Mouse (Mus musculus) T-helper 1 cell (primary cell): ENCODE data around the gene Elovl6.

Experiments
- in situ Hi-C: fragments of 300-600 bp; cut with MboI, MseI; formaldehyde crosslinking; loops from one replicate; pipeline ENCODE4 v1.15.1; 2025; ENCODE audit warnings: high pct_unique_total_duplicates

Gene Elovl6

DNA sequence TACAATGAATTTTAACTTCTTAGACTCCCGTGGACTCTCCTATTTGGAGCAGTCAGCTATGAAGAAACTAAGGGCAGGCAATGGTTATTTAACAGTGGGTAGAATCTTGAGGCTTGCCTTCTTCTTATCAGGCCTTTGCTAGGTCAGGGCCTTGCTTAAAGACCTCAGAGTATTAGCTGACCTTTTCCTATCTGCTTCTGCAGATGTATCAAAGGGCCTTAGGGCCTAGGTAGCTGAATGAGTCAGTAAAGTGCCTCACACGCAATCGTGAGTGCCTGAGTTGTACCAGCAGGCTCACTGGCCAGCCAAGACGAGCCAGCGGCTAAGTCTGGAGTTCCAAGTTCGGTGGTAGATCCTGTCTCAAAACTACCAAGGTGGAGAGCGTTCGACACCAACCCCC is 33.3 kb downstream of the Elovl6 start:
- in situ Hi-C loops: no loop called here

DNA sequence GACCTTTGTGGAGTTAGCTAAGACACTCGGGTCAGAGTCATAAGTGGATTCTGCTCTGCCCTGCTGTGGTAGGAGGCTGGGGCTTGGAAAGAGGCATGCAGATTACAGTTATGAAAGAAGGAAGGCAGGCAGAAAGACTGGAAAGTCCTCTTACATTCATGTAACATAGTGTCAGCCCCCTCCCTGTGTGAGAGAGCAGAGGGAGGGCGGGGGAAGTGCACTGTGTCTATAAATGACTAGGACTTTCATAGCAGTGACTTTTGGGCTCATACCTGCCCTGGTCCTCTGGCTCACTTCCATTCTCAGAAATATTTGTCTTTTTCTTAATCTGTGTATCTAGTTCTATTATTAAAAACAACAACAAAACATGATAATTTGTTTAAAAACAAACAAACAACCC is 33.9 kb downstream of the Elovl6 start:
- in situ Hi-C loops: no loop called here

DNA sequence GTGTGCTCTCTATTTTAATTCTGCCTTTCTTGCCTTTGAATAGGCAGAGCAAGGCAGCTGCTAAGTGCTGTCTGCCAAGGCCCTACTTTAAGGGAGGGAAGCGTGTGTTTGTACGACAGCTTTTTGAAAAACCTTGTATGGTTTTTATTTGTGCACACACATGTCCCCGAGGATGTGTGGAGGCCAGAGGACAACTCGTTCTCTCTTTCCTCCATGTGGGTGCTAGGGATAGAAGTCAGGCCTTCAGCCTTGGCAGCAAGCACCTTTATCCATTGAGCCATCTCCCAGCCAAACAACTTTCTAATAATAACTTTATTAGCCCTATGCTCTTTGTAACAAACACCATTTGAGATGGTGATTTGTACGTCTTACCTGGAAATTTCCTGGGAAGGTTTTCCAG is 34.7 kb downstream of the Elovl6 start:
- in situ Hi-C loops: no loop called here

DNA sequence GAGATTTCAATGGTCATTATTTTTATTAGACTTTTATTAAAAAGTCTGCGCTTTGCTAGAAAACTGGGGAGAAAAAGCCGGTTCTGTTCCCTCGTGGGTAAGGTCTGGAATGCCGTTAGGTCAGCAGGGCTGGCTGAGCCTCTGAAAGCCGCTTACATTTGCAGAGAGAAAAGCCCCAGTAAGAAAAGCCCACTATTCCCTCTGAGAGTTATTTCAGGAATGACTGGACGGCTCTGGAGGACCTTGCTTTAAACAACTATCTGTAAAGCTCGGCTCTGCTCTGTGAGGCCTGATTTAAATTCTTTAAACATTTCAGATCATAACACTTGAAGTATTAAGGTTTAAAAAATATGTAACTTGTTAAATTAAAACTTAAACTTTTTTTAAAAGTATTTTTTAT is 36.4 kb downstream of the Elovl6 start:
- in situ Hi-C loops: no loop called here

DNA sequence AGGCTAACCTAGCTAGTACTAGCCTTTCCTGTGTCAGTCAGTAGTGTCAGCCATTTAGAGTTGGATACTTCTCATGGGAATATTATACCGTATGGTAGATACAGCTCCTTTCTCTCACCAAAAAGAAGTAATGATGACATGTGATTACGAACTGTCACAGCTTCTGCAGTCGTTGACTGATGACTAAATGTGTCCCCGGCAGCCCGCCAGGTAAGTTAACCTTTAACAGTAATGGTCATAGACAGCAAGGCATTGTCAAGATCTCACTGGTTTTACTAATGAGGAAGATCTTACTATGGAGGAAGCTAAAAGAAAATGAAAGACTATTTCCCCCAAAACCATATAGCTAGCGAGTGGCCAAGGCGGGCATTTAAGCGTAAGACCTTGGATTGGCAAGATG is 38.8 kb downstream of the Elovl6 start:
- in situ Hi-C loops: no loop called here

DNA sequence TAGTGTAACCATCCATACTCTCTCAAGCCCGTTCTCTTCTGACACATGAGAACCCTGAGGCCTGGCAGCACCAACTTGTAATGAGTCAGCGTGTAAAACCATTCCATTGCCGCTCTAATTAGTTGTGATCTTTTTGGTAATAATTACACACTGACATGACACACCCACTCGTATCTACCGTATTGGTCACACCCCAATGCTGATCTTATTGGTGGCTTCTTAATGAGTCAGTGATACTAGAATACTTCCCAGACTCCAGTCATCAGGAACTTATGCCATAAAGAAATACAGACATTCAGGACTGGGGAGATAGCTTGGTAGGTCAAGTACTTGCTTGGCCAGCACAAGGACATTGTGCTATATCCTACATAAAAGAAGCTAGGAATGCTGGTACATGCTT is 39.5 kb downstream of the Elovl6 start:
- in situ Hi-C loops: no loop called here

DNA sequence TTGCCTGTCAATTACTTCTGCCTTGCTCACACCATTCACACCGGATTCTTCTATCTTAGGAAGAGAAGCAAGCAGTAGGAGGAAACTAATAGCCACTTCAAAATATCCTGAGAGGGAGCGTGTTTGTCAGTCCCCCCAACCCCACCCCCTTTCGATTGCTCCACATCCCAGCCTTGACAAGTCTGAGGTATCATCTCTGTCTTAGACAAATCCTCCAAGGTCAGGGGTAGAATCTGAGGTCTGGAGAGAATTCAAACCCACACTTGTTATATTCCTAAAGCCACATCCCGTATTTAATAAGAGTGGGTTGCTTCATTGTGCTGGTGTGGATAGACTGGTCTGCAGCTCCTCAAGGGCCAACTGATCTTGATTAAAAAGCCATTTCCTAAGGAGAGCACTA is 40.8 kb downstream of the Elovl6 start:
- in situ Hi-C loops: no loop called here

DNA sequence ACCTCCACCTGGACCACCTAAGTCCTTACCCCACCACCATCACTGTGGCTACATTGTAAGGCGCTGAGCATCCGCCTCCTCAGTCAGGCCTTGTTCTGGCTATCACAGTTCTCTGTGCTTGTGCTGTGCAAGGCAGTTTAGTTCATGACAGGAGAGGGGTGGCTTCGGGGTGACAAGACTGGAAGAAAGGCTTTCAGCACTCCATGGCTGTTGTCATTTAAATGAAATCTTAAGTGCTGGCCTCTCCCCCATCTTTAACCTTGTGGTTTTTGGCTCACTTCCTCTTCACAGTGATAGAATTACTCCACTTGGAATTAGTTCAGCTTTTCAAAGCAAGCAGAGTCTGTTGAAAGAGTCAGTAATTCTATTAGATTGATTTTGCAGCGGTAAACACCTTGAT is 41.5 kb downstream of the Elovl6 start:
- in situ Hi-C loops: no loop called here

DNA sequence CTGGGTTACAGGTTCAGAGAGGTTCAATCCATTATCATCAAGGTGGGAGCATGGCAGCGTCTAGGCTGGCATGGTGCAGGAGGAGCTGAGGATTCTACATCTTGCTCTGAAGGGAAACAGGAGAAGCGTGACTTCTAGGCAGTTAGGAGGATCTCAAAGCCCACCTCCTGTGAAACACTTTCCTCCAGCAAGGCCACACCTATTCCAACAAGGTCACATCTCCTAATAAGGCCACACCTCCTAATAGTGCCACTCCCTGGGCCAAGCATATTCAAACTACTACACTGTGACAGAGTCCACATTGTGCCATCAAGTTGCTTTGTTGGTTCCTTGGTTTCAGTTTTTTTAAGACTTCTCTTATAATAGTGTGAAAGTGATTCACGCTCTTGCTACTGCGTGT is 42.9 kb downstream of the Elovl6 start:
- in situ Hi-C loops: loop anchor here (5.0 kb wide), 1 partner anchor 63 kb away; no protein-coding TSS in a partner anchor

DNA sequence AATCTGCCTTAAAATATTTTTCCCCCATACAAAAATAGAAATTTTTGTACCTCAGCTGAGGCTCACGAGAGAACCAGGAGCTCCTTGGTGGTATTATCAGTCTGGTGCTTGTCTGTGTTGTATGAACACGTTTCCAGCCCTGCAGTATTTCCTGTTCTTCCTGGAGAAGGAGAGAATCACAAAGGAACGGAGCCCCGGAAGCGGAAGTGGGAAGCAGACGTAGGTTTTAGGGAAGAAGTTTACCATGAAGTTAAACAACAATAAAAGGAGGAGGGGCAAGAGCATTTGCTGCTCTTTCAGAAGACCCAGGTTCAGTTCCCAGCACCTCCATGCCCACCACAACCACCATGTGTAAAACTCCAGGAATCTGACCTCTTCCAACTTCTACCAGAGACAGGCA is 44.4 kb downstream of the Elovl6 start:
- in situ Hi-C loops: loop anchor here (5.0 kb wide), 1 partner anchor 64 kb away; no protein-coding TSS in a partner anchor

DNA sequence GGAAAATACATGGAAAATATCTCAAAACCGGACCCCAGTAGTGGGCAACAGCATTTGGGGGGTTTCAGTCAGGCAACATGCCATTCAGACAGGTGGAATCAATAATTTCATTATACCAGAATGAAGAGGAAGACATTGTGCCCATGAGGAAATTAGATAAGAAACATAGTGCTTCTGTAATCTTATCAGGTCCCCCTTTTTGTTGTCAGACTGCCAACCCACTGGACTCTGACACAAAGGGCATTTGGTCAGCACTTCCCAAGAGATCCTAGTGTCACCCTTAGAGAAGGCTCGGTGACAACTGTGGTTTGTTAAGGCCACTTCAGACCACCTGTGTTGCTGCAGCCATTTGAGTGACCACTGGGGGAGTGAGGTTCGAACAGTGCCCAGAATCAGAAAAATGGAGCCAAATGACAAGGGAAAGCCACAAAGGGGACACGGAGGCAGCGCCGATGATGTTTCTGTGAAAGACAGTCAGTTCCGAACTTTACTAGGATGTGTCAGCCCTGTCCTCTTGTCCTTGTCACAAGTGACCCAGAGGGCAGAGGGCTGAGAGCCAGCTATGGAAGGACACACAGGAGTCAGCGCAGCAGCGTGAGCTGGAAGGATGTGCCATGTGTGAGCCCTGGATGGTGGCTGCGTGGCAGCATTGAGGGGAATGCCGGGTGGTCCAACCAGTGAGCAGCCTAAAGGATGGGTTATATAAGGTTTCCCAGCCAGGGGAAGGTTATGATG is 46.8 kb downstream of the Elovl6 start:
- in situ Hi-C loops: loop anchor here (5.0 kb wide), 1 partner anchor 67 kb away; no protein-coding TSS in a partner anchor

DNA sequence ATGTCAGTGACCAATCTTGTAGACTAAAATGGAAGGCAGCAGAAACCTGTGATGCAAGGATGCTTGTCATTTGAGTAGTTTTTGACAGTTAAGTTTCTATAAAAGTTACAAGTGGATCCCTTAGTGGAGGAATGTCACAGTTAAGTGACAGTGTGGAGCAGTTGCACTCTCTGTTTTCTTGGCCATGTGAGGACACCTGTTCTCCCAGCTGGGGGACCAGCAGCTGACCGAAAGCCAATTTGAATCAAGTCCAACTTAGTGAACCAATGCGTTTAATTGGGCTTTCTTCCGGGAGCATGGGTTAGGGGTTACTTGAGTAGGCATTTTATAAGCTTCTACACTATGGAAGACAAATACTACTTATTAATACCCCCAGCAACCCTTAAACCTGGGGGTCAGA is 48.9 kb downstream of the Elovl6 start:
- in situ Hi-C loops: no loop called here

DNA sequence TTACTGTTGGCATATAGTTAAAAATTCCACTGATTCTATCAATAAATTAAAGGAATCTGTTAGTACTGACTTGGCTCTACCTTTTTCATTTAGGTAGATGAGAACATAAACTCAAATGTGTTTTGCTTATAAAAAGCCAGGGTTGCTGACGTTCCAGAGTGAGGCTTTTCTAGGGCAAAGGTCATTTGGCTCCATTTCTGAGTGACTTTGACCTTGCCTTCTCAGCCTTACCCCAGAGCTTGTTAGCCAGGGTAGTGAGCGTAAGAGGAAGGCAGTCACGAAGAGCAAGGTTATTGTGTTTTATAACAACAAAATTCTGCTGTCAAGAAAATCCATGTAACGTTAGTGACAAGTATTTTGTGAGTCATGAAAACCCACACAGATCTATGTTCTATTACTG is 50.3 kb downstream of the Elovl6 start:
- in situ Hi-C loops: no loop called here

DNA sequence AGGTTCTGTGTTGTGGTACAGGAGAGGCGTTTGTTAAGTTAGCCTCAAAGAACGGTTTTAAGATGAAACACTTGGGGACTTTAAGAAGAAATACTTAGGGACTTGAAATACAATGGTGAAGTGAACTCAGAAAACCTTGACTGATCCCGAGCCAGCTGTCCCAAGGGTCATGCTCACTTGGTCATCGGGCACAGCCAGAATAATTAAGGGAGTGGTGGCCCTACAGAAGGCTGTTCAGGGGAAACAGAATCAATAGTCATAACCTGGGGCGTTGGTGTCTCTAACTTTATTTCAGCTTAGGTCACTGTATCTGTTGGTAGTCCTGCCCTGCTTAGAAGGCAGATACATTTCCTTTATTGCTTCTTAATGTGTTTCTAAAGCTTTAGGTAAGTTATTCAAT is 51.1 kb downstream of the Elovl6 start:
- in situ Hi-C loops: no loop called here

DNA sequence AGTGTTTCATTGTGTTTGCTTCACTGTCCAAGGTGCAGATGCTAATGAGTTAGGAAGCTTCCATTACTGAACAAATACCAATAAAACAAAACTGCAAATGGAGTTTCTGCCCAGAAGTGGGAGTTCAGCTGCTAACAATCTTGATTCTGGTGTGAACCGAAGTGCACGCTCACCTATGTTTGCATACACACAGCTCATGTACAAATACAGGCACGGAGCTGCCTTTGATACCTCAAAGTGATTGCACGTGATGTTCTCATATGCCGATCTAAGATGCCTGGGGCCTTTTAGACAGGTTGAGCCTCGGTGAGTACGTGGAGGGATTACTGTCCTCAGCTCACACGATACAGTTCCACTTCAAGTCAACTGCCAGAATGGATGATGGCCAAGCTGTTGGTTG is 55.8 kb downstream of the Elovl6 start:
- in situ Hi-C loops: no loop called here

DNA sequence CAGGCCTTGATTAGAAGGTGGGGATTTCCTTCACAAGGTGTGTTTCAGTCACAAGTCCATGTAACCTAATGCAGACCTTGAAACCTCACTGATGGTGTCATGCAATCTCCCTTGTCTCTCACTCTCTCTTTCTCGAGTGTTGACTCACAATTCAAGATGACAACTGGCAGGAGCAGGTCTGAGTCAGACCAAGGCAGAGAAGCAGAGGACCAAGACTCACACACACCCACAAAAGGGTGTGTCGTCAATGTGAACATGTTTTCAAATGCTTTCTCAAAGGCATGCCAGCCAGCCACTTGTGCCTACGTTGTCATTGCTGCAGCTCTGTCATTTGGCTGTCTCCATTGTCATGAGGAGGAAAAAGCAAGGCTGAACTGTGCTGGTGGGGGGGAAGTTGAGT is 56.6 kb downstream of the Elovl6 start:
- in situ Hi-C loops: no loop called here

DNA sequence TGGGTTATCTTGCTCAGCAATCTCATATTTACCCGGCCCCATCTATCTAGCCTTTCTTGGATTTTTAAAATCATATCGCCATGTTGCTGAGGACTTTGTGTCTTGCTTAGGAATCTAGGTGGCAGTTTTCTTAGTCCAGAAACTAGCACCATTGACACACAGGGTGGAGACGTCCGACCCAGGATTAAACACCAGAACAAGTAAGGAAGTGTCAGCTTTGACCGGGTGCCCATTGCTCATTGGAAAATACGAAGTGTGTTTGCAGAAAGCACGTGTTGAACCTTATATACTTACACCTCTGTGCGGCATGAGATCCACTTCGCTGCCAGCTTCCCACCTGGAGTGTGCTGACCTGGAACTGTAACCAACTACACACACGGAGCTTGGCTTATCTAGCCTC is 57.5 kb downstream of the Elovl6 start:
- in situ Hi-C loops: no loop called here

DNA sequence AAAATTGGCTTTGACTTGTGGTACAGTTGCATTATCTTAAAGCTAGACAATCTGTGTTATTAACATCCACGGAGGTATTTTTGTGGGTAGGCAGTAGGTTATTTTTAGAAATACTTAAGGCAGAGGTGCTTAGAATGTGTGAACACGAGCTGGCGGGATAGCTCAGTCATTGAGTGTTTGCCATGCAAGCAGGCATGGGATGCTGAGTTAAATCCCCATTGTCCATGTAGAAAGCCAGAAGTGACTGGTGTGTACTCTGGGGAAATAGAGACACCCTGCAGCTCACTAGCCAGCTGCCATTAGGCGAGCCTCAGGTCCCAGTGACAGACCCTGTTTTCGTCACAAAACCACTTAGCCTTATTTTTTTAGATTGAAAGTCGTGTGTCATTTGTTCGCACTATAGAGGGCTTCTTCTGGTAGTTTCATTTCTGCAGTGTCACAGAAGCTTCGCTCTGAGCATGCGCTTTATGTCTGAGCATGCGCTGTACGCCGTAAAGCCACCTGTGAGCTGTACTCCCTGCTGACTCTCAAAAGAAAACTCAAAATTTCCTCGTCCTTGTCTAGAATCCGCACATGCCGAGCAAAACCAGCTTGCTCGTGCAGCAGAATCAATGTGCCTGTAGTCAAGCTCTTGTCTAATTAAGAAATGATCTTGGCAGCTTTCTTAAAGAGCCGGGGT is 58.5 kb downstream of the Elovl6 start:
- in situ Hi-C loops: no loop called here

DNA sequence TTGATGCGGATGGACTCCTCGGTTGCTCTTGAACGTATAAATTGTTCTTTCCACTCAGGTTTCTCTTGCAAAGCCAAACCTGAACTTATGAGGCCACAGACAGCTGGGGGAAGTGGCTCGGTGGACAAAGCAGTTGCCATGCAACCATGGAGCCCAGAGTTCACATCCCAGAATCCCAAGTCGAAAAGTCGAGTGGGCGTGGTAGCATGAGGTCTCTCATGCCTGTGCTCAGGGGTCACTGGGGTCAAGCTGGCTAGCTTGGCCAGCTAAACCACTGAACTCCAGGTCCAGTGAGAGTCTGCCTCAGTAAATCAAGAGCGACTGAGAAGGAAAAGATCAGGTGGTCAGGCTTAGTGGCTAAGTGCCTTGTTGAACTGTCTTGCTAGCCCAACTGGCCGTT is 59.1 kb downstream of the Elovl6 start:
- in situ Hi-C loops: no loop called here

DNA sequence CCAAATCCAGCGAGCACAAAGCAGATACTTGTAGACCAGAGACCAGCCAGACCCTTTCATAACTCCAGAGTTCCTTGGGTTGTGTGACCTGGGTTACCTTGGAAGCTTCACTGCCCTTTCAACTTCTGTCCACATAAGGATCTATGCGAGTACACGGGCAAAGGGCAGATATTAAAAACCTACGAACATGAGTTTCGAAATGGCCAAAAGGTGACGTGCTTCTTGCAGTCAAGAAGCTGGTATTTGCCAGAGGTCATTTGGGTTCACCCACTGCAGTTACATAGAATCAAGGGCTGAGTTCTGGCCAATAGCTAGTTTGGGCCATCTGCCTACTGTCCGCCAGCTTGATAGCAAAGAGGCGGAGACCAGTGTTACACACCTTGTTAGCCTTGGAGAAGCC is 59.6 kb downstream of the Elovl6 start:
- in situ Hi-C loops: no loop called here

DNA sequence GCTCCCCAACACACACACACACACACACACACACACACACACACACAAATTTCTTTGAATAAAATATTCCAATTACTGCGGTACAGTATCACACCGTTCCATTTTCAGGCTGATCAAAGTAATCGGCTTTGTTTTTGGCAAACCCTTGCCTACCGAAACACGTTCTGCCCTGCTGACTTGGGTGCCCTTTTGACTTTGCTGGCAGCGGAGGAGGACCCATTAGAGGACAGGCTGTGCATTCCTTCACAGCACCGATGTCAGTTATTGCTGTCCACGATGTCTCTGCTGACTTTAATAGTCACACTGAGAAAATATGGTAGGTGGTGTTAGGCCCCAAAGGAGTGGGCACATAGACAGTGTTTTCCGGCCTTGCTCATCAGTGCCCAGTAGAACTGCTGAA is 60.8 kb downstream of the Elovl6 start:
- in situ Hi-C loops: no loop called here

DNA sequence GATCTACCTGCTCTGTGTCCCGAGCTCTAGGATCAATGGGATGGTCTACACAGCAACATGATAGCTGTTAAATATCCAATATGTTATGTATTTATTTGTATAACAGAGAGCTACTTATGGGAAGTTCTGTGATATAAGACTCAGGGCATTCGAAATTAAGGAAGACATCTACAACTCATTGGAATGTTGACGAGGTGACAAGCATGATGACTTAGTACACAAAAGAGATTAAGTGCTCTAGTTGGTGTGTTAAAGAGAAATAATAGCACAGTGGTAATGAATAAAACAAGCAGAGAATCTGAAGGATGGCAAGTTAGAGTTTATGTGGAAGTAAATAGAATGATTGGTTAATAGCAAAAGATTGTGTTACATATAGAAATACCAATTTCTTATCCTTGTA is 61.6 kb downstream of the Elovl6 start:
- in situ Hi-C loops: no loop called here

DNA sequence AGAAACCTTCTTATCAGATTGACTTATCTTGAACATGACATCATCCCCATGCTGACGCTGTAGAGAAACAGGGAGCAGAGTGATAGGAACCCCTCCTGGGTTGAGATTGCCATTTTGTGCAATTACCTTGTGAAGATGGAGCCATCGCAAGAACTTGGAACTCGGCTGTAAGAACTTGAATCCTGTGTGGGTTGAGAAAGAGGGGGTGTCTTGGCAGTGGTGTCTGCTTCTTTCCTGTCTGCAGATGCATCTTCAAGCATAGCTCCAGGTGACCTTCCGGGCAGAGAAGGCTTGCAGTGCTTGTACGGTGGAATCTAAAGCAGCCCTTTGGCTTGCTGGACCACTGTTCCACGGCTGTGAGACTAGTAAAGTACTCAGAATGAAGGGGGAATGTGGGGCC is 63.9 kb downstream of the Elovl6 start:
- in situ Hi-C loops: no loop called here

DNA sequence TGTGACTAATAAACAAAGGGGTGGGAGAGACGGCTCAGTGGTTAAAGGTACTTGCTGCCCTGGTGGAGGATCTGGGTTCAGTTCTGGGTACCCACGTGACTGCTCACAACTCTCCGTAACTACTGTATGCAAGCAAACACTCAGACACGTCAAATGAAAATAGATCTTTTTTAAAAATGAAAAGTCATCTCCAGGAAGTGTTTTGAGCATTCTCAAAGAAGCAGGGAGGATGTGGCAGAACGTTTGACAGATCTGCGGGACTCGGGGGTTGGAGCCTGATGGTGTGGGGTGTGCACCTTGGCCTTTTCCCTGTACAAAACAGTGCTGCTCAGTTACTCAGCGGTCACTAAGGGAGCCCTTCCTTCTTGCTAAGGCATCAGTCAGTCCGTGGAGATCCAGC is 70.1 kb downstream of the Elovl6 start:
- in situ Hi-C loops: no loop called here
